Mouse (Mus musculus): ENCODE results near the gene Ascc2. TPM values are rescaled to one million over a fixed set of nuclear protein-coding genes. Genes with fewer than 3 reads are reported as not detected.

Ascc2 gene
- polyA plus RNA-seq, 1 experiment from 2014 or later: 33.0 TPM

- Histone ChIP-seq H3K27me3 (replicated peaks) (no peaks in the 10 kb centered on the region), H3K27ac (no peak overlapping the region), H3K9ac (no peak overlapping the region), H3K4me2 (replicated peaks) (no peak overlapping the region), H3K4me1 (replicated peaks) (no peaks in the 10 kb centered on the region), H3K4me3 (replicated peaks) (no peak overlapping the region), H3K36me3 (no peaks in the 10 kb centered on the region), H3K9me3 (no peaks in the 10 kb centered on the region)
- ATAC-seq: no peak
- 77% methylated on average over 4 of the region's 4 CpGs for WGBS
These were observed 77.2 kb downstream of the Ascc2 start for GRCm38 (mm10) chr11:4714727-4715126.

- Histone ChIP-seq H3K27me3 (replicated peaks) (no peaks in the 10 kb centered on the region), H3K27ac (no peak overlapping the region), H3K9ac (no peak overlapping the region), H3K9me3 (no peaks in the 10 kb centered on the region), H3K36me3 (no peaks in the 10 kb centered on the region), H3K4me2 (replicated peaks) (no peak overlapping the region), H3K4me3 (replicated peaks) (no peak overlapping the region), H3K4me1 (replicated peaks) (no peaks in the 10 kb centered on the region)
- 73% methylated on average over 4 of the region's 4 CpGs for WGBS
- peak; percentile 45; the same call in 1 of the 2 replicates for ATAC-seq
These were observed 78.0 kb downstream of the Ascc2 start for GRCm38 (mm10) chr11:4715596-4715995.

GRCm38 (mm10) chr11:4716530-4717236, 79.1 kb downstream of the Ascc2 start:
- H3K4me3 ChIP-seq (replicated peaks): no peak overlapping the region
- WGBS: 85% methylated on average over 5 of the region's 5 CpGs
- no peak overlapping the region for H3K4me2 ChIP-seq (replicated peaks)
- ATAC-seq: no peak
- H3K36me3 ChIP-seq: no peaks in the 10 kb centered on the region
- no peaks in the 10 kb centered on the region for H3K4me1 ChIP-seq (replicated peaks)
- no peak overlapping the region for H3K9ac ChIP-seq
- no peaks in the 10 kb centered on the region for H3K27me3 ChIP-seq (replicated peaks)
- H3K27ac ChIP-seq: no peak overlapping the region
- no peaks in the 10 kb centered on the region for H3K9me3 ChIP-seq

GRCm38 (mm10) chr11:4718548-4718947, 81.0 kb downstream of the Ascc2 start:
- Histone ChIP-seq H3K36me3 (no peaks in the 10 kb centered on the region), H3K27ac (no peak overlapping the region), H3K9ac (no peak overlapping the region), H3K4me3 (replicated peaks) (no peak overlapping the region), H3K9me3 (no peaks in the 10 kb centered on the region), H3K27me3 (replicated peaks) (no peaks in the 10 kb centered on the region), H3K4me1 (replicated peaks) (no peaks in the 10 kb centered on the region), H3K4me2 (replicated peaks) (no peak overlapping the region)
- WGBS: 80% methylated on average over 5 of the region's 5 CpGs
- no peak for ATAC-seq

GRCm38 (mm10) chr11:4719961-4720360, 82.4 kb downstream of the Ascc2 start:
- ATAC-seq: no peak
- 90% methylated on average over 9 of the region's 9 CpGs for WGBS
- no peak overlapping the region for H3K4me3 ChIP-seq (replicated peaks)

GRCm38 (mm10) chr11:4720393-4720792, 82.8 kb downstream of the Ascc2 start:
- Histone ChIP-seq H3K36me3 (0 out of 2 replicates have a peak, but pooled peaks cover 4% of the 10 kb centered on the region), H3K27ac (no peak overlapping the region), H3K9me3 (no peaks in the 10 kb centered on the region), H3K4me3 (replicated peaks) (no peak overlapping the region), H3K4me1 (replicated peaks) (no peaks in the 10 kb centered on the region), H3K9ac (no peak overlapping the region), H3K27me3 (replicated peaks) (no peaks in the 10 kb centered on the region), H3K4me2 (replicated peaks) (no peak overlapping the region)
- no peak for ATAC-seq
- WGBS: 73% methylated on average over 11 of the region's 11 CpGs

More at GRCm38 (mm10) chr11:4719961-4720360, 82.4 kb downstream of the Ascc2 start:
- no peak overlapping the region for H3K27ac ChIP-seq
- no peaks in the 10 kb centered on the region for H3K27me3 ChIP-seq (replicated peaks)
- no peak overlapping the region for H3K9ac ChIP-seq
- no peaks in the 10 kb centered on the region for H3K4me1 ChIP-seq (replicated peaks)
- no peak overlapping the region for H3K4me2 ChIP-seq (replicated peaks)
- H3K36me3 ChIP-seq: 0 out of 2 replicates have a peak, but pooled peaks cover 4% of the 10 kb centered on the region
- no peaks in the 10 kb centered on the region for H3K9me3 ChIP-seq

- 38% methylated on average over 7 of the region's 7 CpGs for WGBS
- Histone ChIP-seq H3K27me3 (replicated peaks) (no peaks in the 10 kb centered on the region), H3K4me2 (replicated peaks) (no peak overlapping the region), H3K9me3 (no peaks in the 10 kb centered on the region), H3K27ac (no peak overlapping the region), H3K4me3 (replicated peaks) (no peak overlapping the region), H3K36me3 (0 out of 2 replicates have a peak, but pooled peaks cover 4% of the 10 kb centered on the region), H3K4me1 (replicated peaks) (no peaks in the 10 kb centered on the region), H3K9ac (no peak overlapping the region)
- ATAC-seq: peak; percentile 35; the same call in 1 of the 2 replicates
These were observed 83.5 kb downstream of the Ascc2 start for GRCm38 (mm10) chr11:4720900-4721580.

- Histone ChIP-seq H3K4me1 (replicated peaks) (no peaks in the 10 kb centered on the region), H3K4me3 (replicated peaks) (no peak overlapping the region), H3K36me3 (0 out of 2 replicates have a peak, but pooled peaks cover 4% of the 10 kb centered on the region), H3K9ac (no peak overlapping the region), H3K9me3 (no peaks in the 10 kb centered on the region), H3K4me2 (replicated peaks) (no peak overlapping the region), H3K27me3 (replicated peaks) (no peaks in the 10 kb centered on the region), H3K27ac (no peak overlapping the region)
- ATAC-seq: no peak
- WGBS: 71% methylated on average over 8 of the region's 8 CpGs
These were observed 84.2 kb downstream of the Ascc2 start for GRCm38 (mm10) chr11:4721728-4722127.

- no peak overlapping the region for H3K4me2 ChIP-seq (replicated peaks)
- no peak overlapping the region for H3K27ac ChIP-seq
- ATAC-seq: no peak
- H3K36me3 ChIP-seq: no peaks in the 10 kb centered on the region
- H3K4me1 ChIP-seq (replicated peaks): 0 out of 2 replicates have a peak, but pooled peaks cover 4% of the 10 kb centered on the region
- 38% methylated on average over 12 of the region's 12 CpGs for WGBS
- no peaks in the 10 kb centered on the region for H3K27me3 ChIP-seq (replicated peaks)
- no peak overlapping the region for H3K9ac ChIP-seq
- H3K9me3 ChIP-seq: no peaks in the 10 kb centered on the region
- H3K4me3 ChIP-seq (replicated peaks): no peak overlapping the region
These were observed 92.1 kb downstream of the Ascc2 start for GRCm38 (mm10) chr11:4729603-4730002.

- 0 out of 2 replicates have a peak, but pooled peaks cover 4% of the 10 kb centered on the region for H3K4me1 ChIP-seq (replicated peaks)
- no peak overlapping the region for H3K27ac ChIP-seq
- peak; percentile 61; the same call in 1 of the 2 replicates for ATAC-seq
- H3K4me2 ChIP-seq (replicated peaks): no peak overlapping the region
- WGBS: 68% methylated on average over 6 of the region's 6 CpGs
- H3K36me3 ChIP-seq: no peaks in the 10 kb centered on the region
- no peaks in the 10 kb centered on the region for H3K27me3 ChIP-seq (replicated peaks)
- H3K4me3 ChIP-seq (replicated peaks): no peak overlapping the region
- H3K9ac ChIP-seq: no peak overlapping the region
- H3K9me3 ChIP-seq: no peaks in the 10 kb centered on the region
These were observed 92.5 kb downstream of the Ascc2 start for GRCm38 (mm10) chr11:4730096-4730495.

GRCm38 (mm10) chr11:4730913-4731312, 93.4 kb downstream of the Ascc2 start:
- H3K36me3 ChIP-seq: no peaks in the 10 kb centered on the region
- no peak for ATAC-seq
- H3K4me1 ChIP-seq (replicated peaks): 0 out of 2 replicates have a peak, but pooled peaks cover 4% of the 10 kb centered on the region
- no peak overlapping the region for H3K27ac ChIP-seq
- no peak overlapping the region for H3K4me3 ChIP-seq (replicated peaks)
- H3K9ac ChIP-seq: no peak overlapping the region
- H3K9me3 ChIP-seq: no peaks in the 10 kb centered on the region
- 69% methylated on average over 5 of the region's 5 CpGs for WGBS
- H3K4me2 ChIP-seq (replicated peaks): no peak overlapping the region
- no peaks in the 10 kb centered on the region for H3K27me3 ChIP-seq (replicated peaks)

GRCm38 (mm10) chr11:4731781-4732180, 94.2 kb downstream of the Ascc2 start:
- WGBS: 73% methylated on average over 7 of the region's 7 CpGs
- no peak for ATAC-seq

More at GRCm38 (mm10) chr11:4731781-4732180, 94.2 kb downstream of the Ascc2 start:
- Histone ChIP-seq H3K4me3 (replicated peaks) (no peak overlapping the region), H3K36me3 (no peaks in the 10 kb centered on the region), H3K4me2 (replicated peaks) (no peak overlapping the region), H3K27ac (no peak overlapping the region), H3K4me1 (replicated peaks) (0 out of 2 replicates have a peak, but pooled peaks cover 4% of the 10 kb centered on the region), H3K9ac (no peak overlapping the region), H3K27me3 (replicated peaks) (no peaks in the 10 kb centered on the region), H3K9me3 (no peaks in the 10 kb centered on the region)
